Mouse (Mus musculus) embryonic stem cell, embryonic (primary cell): Measurements from ENCODE around the gene Fbxw11.

Experiments used
- CTCF ChIA-PET, 4 experiments: fragments of 300-600 bp in 2 of 4; fragments of 350-600 bp in 2 of 4; sonication (Branson Sonifier 250); formaldehyde crosslinking; loops; one replicate each; lab custom pipeline; 2022; ENCODE audit warnings: inconsistent platforms in 2 of 4; lab: Charles Lee
- POLR2A ChIA-PET, 4 experiments: fragments of 300-600 bp in 2 of 4; fragments of 350-600 bp in 2 of 4; sonication (Branson Sonifier 250); formaldehyde crosslinking; loops; one replicate each; lab custom pipeline; 2022; ENCODE audit warnings: antibody characterized with exemption in 4 of 4, inconsistent platforms in 1 of 4; lab: Charles Lee

Gene Fbxw11

DNA sequence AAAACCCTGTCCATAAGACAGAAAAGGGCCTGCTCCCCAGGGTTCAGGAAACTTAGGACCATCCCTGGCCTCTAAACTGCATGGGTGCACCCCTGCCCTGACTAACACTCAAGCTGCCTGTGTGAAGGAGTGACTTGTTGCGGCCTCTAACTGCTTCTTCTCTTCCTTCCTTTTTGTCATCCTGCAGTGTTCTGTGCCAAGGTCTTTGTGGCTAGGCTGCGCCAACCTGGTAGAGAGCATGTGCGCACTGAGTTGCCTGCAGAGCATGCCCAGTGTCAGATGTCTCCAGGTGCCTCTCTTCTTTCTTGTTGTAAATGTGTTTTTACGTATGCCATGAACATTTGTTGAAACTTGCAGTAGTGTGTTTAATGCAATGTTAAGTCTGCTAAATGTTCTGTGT lies 37.5 kb downstream of the Fbxw11 start:
- POLR2A ChIA-PET: interaction anchor here in 3 of 4 experiments (0.6 to 6.3 kb wide), 6 partner anchors 18 to 292 kb away, joined by 3 to 40 read pairs (median 4); partner anchors contain the start of gene Fbxw11 (in 2 of the 3)

DNA sequence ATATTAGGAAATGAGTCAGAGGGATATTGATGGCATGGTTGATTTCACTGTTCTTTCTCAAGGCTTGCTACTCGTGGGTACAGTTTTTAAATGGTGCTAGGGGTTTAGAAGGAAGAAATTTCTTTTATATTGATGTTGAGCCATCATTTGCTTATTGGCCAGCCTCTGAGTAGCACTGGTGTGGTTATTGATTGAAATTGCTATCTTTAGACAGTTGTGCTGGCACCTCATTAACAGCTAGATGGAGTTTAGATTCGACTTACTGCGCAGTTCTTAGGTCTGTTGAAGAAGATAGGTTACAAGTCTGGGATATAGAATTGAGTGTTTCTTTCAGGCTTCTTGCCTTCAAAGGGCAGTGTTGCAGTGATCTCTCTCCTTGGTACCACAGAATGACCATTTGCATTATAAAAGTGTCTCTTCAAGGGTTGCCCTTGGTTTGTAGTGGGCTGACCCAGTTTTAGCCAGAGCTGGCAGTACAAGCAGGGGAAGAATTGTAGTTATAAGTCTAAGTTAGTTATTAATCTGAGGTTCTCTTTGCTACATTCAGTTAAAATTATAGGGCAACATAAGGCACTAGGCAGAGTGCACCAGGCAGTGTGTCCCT lies 38.8 kb downstream of the Fbxw11 start:
- POLR2A ChIA-PET: interaction anchor here in 2 of 4 experiments (0.6 to 6.3 kb wide), 7 partner anchors 9 to 41 kb away, joined by 3 to 40 read pairs (median 3); partner anchors contain the start of gene Fbxw11 (in 2 of the 2)
- CTCF ChIA-PET: interaction anchor here in 1 of 4 experiments (1.0 kb wide), 1 partner anchor 48 kb away, joined by 3 read pairs; no protein-coding TSS in a partner anchor

More for the DNA sequence above, 37.5 kb downstream of the Fbxw11 start:
- CTCF ChIA-PET: interaction anchor here (0.6 kb wide), 4 partner anchors 30 to 358 kb away, joined by 3 to 5 read pairs (median 4); no protein-coding TSS in a partner anchor

DNA sequence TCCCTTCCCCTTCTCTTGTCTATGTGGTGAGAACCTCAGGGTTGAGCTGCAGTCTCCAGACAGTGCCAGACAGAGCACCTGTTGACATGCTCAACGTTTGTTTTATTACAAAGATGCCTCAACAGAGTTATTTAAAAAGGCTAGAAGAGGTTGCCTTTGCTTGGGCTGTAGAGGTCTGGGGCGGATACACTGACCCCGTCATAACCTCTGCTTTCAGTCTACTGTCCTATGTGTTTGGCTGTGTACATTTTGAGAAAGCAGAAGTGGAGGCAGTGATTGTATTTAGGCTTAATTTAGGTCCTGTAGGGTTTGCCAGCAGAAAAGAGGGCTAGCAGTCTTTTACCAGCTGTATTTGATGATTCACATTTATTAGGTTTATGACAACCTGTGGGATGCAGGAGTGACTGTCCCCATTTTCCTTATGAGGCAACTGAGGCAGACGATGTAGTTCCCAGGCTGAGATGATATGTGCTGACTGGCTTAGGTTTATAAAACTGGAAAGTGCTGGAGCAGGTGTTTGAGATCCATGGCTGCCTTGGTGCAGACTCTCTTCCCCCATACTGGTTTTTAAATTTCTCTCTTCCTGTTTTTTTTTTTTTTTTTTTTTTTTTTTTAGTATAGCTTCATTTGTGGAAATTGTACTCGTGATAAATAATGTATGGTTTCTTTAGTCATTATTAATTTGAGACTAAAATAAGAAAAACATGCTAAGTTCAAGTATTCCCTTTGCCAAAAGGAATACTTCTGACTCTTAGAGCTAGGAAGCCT lies 40.0 kb downstream of the Fbxw11 start:
- CTCF ChIA-PET: interaction anchor here in 3 of 4 experiments (0.6 to 1.0 kb wide), 4 partner anchors 49 to 866 kb away, joined by 3 to 8 read pairs (median 4); no protein-coding TSS in a partner anchor
- POLR2A ChIA-PET: interaction anchor here in 3 of 4 experiments (0.6 to 6.3 kb wide), 10 partner anchors 11 to 436 kb away, joined by 3 to 40 read pairs (median 4); partner anchors contain the start of gene Fbxw11 (in 1 of the 3)

DNA sequence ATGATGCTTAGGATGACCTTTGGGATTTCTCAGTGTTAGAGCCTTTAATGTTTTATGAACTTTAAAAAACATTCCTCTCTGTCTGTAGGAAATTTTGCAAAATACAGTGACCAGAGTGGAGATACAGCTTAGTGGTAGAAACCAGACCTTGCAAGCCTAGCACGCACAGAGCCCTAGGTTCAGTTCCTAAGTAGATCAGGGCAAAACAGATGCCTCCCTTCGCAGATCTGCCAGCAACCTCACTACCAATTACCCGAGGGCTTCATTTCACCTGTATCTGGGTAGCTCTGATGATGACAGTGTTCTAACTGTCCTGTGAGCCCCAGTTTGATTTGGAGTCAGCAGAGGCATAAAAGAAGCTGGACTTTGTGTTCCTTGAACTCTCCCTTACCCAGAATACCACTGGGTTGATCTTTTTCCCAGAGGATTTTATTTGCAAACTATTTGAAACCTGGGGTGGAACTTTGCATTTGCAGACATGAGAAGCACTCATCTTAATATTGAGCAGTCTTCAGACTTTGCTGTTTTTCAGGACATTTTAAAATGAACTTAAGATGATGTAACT lies 42.2 kb downstream of the Fbxw11 start:
- CTCF ChIA-PET: no interaction called here
- POLR2A ChIA-PET: interaction anchor here in 2 of 4 experiments (0.7 to 1.9 kb wide), 4 partner anchors 23 to 49 kb away, joined by 3 to 4 read pairs (median 3); partner anchors contain the start of gene Fbxw11 (in 1 of the 2)

DNA sequence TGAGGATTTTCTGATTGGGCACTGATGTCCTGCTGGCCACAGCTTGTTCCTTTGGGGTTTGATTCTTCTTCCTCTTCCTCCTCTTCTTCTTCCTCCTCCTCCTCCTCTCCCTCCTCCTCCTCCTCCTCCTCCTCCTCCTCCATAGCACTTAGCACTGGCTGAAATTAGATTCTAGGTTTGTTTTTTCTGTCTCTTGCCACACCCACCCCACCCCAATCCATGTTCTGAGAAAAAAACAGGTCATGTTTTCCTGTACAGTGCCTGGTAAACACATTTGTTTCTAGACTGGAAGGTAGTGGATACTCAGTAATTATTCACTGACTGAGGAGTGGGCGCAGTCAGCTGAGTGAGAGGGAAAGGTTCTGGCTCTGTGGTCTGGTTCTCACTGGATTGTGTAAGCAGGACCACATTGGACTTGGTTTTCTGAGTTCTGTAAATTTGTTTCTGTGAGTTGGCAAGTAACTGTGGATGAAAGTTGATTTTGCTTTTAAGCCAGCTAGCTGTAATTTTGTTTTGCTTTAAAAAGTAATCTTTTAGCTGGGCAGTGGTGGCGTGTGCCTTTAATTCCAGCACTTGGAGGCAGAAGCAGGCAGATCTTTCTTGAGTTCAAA lies 45.8 kb downstream of the Fbxw11 start:
- ChIA-PET POLR2A (interaction anchor here in 1 of 4 experiments (0.8 to 3.5 kb wide), 7 partner anchors 11 to 463 kb away, joined by 3 to 15 read pairs (median 3); partner anchors contain the start of gene Fbxw11), CTCF (interaction anchor here in 1 of 4 experiments (0.5 kb wide), 1 partner anchor 1034 kb away, joined by 3 read pairs; no protein-coding TSS in a partner anchor)

DNA sequence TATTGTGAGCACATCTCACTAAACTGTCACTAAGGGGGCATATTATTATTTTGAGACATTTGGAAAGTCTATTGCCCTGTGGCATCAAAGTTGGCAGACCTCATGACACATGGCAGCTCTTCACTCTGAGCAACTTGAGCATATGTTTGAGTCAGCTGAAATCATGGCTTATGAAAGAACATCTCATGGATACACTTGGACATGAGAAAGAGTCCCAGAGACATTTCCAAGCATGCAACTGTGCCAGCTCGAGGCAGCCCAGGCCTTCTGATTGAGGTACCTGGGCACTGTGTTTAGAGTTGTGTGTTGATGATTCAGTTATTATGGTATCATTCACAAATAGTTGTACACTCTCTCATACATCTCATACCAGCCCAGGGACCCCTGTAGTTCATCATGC lies 47.0 kb downstream of the Fbxw11 start:
- ChIA-PET POLR2A (interaction anchor here in 2 of 4 experiments (0.8 to 3.5 kb wide), 6 partner anchors 10 to 462 kb away, joined by 3 to 15 read pairs (median 3); partner anchors contain the start of gene Fbxw11 (in 2 of the 2)), CTCF (no interaction called here)

DNA sequence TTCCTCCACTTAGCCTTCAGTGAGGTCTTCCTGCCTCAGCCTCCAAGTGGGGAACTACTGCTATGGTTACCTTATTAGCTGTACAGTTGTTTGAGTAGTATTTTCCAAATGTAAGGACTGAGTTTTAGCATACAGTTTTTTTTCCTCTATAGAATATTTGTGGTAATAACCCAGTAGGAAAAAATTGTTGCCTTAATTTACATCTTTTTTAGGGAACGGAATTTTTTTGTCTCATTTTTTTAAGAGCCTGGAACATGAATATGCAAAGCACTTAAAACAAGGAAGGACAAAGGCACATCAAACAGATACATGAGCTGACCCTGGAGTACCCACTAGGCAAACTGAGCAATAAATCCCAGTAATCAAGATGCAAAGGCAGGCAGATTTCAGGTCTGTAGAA lies 50.3 kb downstream of the Fbxw11 start:
- ChIA-PET POLR2A (interaction anchor here in 2 of 4 experiments (1.2 to 1.6 kb wide), 3 partner anchors 11 to 51 kb away, joined by 3 to 5 read pairs (median 3); partner anchors contain the start of gene Fbxw11 (in 1 of the 2)), CTCF (no interaction called here)

DNA sequence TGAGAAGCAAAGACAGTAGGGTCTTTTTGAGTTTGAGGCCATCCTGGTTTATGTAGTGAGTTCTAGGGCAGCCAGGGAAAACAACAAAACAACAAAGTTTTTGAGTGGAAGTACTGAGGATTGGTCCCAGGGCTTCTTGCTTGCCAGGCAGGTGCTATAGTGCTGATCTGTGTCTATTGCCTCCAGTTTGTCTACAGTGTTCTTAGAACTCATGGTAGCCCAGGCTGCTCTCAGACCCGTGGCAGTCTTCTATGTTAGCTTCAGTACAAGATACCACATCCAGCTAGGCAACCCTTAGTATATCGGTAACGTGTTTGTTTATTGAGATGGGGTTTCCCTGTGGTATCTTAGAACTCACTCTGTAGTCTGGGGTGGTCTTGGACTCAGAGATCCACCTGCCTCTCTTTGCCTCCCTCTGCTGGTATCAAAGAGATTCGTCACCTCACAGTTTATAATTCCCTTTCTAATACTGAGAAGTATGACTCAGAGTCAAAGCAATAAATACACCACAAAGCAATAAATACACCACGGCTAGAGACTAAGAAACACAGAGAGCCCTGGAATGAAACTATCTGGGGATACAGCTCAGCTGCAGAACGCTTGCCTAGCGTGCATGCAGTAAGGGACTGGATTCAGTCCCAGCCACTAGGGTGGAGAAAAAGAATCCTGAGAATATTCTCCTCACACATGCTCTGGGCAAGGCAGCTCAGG lies 51.1 kb downstream of the Fbxw11 start:
- CTCF ChIA-PET: interaction anchor here (0.6 to 1.0 kb wide), 5 partner anchors 25 to 433 kb away, joined by 3 to 4 read pairs (median 3); no protein-coding TSS in a partner anchor
- POLR2A ChIA-PET: interaction anchor here in 2 of 4 experiments (0.7 to 1.6 kb wide), 4 partner anchors 11 to 52 kb away, joined by 3 to 5 read pairs (median 3); no protein-coding TSS in a partner anchor

DNA sequence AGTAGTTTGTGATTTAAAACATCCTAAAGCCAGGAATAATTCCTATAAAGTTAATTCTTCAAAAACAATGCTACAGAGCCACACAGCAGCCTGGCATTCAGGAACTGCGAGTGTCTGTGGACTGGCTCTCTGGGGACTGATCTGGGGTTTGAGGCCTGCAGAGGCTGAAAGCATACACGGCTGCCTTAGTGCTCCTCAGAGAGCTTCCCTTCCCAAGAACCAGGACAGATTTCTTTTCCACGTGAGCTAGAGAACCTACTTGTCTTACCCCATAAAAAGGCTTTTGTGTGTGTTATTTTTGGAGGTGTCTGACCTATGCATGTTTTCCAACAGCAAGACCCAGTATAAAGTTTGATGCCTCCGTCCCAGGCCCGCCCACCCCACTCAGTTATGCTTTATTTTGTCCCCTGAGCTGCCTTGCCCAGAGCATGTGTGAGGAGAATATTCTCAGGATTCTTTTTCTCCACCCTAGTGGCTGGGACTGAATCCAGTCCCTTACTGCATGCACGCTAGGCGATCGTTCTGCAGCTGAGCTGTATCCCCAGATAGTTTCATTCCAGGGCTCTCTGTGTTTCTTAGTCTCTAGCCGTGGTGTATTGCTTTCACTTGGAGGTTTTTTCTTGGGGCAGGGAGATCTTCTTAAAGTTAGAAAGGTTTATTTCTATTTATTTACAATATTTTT lies 51.9 kb downstream of the Fbxw11 start:
- POLR2A ChIA-PET: interaction anchor here in 3 of 4 experiments (0.6 to 1.6 kb wide), 7 partner anchors 9 to 1373 kb away, joined by 3 to 5 read pairs (median 3); no protein-coding TSS in a partner anchor
- CTCF ChIA-PET: interaction anchor here (0.5 to 1.0 kb wide), 8 partner anchors 14 to 448 kb away, joined by 3 to 4 read pairs (median 3); no protein-coding TSS in a partner anchor

DNA sequence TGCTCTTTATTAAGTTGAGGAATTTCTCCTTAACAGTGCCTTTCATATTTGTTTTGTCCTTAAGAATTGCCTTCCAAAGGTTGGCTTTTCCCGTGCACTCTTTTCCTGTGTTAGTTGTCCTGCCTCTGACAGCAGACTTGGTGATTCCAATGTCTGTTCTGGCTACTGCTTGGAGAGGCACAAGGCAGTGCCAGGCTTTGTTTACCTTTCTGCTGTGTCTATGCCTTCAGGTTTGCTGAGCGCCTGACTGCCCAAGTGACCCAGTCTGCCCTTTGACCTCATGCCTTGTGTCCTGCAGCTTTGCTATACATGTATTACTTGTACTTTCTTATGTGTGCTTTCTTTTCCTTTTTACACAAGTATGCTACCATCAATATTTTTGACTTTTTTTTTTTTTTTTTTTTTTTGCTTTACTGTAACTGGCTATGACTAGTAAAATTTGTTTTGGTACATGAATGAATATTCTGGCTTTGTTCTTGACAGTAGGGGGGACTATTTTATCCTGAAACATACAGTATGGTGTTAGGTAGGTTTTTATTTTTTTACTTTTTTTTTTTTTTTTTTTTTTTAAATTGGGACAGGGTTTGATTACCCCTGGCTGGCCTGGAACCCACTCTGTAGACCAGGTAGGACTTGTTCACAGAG lies 54.0 kb downstream of the Fbxw11 start:
- ChIA-PET POLR2A (interaction anchor here in 3 of 4 experiments (0.6 to 0.7 kb wide), 4 partner anchors 11 to 416 kb away, joined by 3 to 6 read pairs (median 3); no protein-coding TSS in a partner anchor), CTCF (no interaction called here)

DNA sequence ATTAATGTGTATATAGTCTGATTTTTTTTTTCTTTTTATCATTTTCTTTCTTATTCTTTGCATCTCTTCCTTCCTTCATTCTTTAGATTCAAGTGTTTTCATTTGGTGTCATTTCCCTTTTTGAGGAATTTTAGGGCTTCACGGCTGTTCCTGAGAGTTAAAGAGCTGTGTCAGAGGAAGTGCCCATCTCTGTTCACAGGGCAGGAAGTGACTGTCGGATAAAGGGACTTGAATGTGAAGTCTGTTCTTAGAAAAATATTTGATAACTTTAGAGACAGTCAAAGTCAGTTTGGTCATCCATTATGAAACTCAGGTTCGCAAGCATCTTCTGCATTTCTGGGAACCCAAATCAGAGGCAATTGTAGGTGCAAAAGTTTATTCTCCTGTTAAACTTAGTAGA lies 55.2 kb downstream of the Fbxw11 start:
- ChIA-PET CTCF (no interaction called here), POLR2A (interaction anchor here in 1 of 4 experiments (0.7 kb wide), 1 partner anchor 89 kb away, joined by 3 read pairs; no protein-coding TSS in a partner anchor)

DNA sequence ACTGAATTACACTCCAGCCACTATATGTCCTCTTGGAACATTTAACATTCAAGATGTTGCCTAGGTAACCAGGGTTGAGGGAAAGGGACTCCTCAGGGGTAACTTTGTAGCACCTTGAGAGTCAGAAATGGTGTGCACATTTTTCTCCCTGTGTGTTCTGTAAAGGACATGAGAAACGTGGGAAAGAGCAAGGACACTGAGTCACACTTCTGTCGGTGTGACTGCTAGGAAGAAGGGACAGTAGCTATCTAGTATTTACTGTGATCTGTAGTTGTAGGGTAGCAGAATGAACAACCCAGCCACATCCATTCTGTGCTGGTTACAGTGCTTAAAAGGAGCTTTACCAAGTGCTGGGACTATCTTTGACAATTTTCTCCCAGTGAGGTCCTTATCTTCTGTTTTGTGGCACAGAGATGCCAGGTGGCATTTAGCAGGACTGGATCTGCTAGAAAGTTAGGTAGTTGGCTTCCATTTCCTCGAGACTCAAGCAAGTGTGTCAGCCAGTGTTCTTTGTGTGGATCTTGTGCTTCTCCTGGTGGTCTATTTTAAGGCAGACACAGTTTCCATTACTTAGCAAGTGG lies 57.5 kb downstream of the Fbxw11 start:
- POLR2A ChIA-PET: interaction anchor here in 1 of 4 experiments (1.3 kb wide), 1 partner anchor 96 kb away, joined by 3 read pairs; no protein-coding TSS in a partner anchor
- CTCF ChIA-PET: no interaction called here

DNA sequence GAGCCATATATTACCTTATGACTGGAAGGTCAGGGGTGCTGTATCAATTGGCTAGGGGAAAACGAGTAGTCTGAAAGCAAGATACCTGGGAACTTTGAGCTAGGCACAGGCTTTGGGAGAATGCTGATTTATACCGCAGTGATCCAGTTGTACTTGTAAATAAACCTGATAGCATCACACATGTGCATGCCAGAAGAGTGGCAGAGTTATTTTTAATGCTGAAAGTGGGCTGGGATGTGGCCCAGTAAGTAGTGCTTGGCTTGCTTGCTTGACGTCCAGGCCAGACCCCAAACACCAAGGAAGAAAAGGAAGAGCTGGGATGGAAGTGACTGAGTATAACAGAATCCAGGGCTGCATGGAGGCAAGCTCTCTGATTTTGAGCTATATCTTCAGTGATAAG lies 59.0 kb downstream of the Fbxw11 start:
- CTCF ChIA-PET: no interaction called here
- POLR2A ChIA-PET: interaction anchor here in 2 of 4 experiments (0.6 to 1.6 kb wide), 4 partner anchors 10 to 281 kb away, joined by 3 to 6 read pairs (median 3); partner anchors contain the start of gene Fbxw11 (in 1 of the 2)

DNA sequence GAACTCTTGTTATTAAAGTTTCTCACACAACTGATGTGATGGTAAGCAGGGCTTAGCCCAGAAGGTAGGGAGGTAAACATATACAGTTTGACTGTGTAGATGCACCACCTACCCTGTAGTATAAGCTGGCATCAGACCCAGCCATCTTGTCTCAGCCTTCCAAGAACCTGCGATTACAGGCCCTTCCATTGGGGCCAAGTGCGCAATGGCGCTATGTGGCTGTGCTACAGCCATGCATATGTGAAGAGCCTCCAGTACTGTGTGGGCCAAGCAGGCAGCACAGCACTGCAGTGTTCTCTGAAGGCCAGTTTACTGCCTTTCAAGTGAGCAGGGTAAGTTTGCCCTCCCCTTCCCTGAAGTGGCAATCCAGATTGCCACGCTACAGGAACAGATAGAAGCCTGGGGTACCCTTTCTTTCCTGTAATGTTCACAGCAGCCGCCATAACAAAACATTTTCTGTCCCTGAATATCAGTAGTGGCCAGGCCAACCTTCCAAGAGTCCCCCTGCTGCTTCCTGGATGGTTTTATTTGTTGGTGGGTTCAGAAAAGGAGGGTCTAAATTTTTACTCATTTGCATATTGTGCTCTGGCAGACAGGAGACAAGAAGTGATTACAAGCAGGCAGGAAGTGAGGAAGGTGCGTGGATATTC lies 61.8 kb downstream of the Fbxw11 start:
- POLR2A ChIA-PET: interaction anchor here in 1 of 4 experiments (1.3 to 1.6 kb wide), 2 partner anchors 17 to 25 kb away, joined by 3 to 4 read pairs; no protein-coding TSS in a partner anchor
- CTCF ChIA-PET: interaction anchor here in 1 of 4 experiments (1.3 kb wide), 1 partner anchor 71 kb away, joined by 4 read pairs; no protein-coding TSS in a partner anchor
